Mouse (Mus musculus) thymus, adult 18-20 months (tissue): ENCODE results near the gene Olfr1115.
"Not testable (repeated sequence)": the region's sequence is repeated elsewhere in the genome, so short reads cannot be mapped to it uniquely, and the experiment has no call there.

Experiments
- DNase-seq, 2 experiments: peaks; one replicate each; pipeline ENCODE4 v3.0.0; 2022; ENCODE audit warnings: mixed read lengths in 2 of 2

Gene Olfr1115

GRCm38 (mm10) chr2:87247713-87248112 lies at the start of gene Olfr1115:
Gene Olfr1115, plus strand, starts transcription at chr2:87248013.
- DNase-seq: no peak

- DNase-seq: no peak
Measured at GRCm38 (mm10) chr2:87208670-87209069, 39.1 kb upstream of the Olfr1115 start, which contains the start of gene Olfr1113. Gene Olfr1113, plus strand, starts transcription at chr2:87208970.

- no peak for DNase-seq
Measured at GRCm38 (mm10) chr2:87267234-87267633, 19.4 kb downstream of the Olfr1115 start, which contains the start of gene Olfr1116. Gene Olfr1116, plus strand, starts transcription at chr2:87267534.

- DNase-seq: not testable (repeated sequence)
Measured at GRCm38 (mm10) chr2:87293977-87294376, 46.2 kb downstream of the Olfr1115 start.
